27 mouse cellular contexts compared by ENCODE assay signal in the genomic region with DNA sequence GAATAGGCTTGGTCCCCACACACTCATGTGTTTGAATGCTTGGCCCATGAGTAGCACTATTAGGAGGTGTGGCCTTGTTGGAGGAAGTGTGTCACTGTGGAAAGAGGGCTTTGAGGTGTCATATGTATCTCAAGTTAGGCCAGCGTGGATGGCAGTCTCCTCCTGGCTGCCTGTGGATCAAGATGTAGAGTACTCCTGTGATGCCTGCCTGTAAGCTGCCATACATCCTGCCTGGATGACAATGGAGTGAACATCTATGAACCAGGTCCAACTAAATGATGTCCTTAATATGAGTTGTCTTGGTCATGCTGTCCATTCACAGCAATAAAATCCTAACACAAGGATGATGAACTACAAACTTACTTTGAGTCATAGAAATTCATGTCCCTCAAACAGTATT.
"Had no signal": no experiment of that assay in that cellular context is flagged by ENCODE, and none has a peak within 500 bp of the region (broad histone marks: within the 10 kb centered on the region; RNA-seq: fewer than 3 reads in every experiment).

No protein-coding gene starts in this region.

- H3K4me3 ChIP-seq: gastrocnemius, adult 2 months; heart, embryonic 10.5 days; heart, embryonic 12.5 days; hindbrain, embryonic 10.5 days; hindbrain, embryonic 12.5 days; intestine, embryonic 15.5 days; layer of hippocampus, adult 2 months; left cerebral cortex, adult 2 months; limb, embryonic 10.5 days; limb, embryonic 12.5 days; liver, embryonic 13.5 days had no signal

- DNase-seq: gastrocnemius, adult 2 months; gastrocnemius, postnatal 10 days; gastrocnemius, postnatal 25 days; heart, adult 18-20 months; heart, postnatal 10 days; heart, postnatal 4 days; kidney, adult 18-20 months; kidney, adult 8-10 months; kidney, postnatal 10 days; kidney, postnatal 25 days; kidney, postnatal 4 days; liver; liver, embryonic 13.5 days had no signal

- H3K9ac ChIP-seq: heart, embryonic 12.5 days; hindbrain, embryonic 12.5 days; hindbrain, embryonic 14.5 days; intestine, embryonic 15.5 days; limb, embryonic 12.5 days; liver, embryonic 13.5 days had no signal

- H3K27me3 ChIP-seq: heart, embryonic 12.5 days; hindbrain, embryonic 12.5 days; intestine, embryonic 15.5 days; limb, embryonic 12.5 days; liver, embryonic 13.5 days had no signal

- H3K27ac ChIP-seq: gastrocnemius, adult 2 months; heart, embryonic 10.5 days; hindbrain, embryonic 10.5 days; hindbrain, embryonic 12.5 days; hindbrain, embryonic 14.5 days; intestine, embryonic 15.5 days; layer of hippocampus, adult 2 months; left cerebral cortex, adult 2 months; limb, embryonic 10.5 days; limb, embryonic 12.5 days; liver, embryonic 13.5 days had no signal

- ATAC-seq: hindbrain, embryonic 16.5 days; inflammation-experienced regulatory T-cells, adult 6 months; intestine, embryonic 15.5 days; intestine, postnatal 0 days had no signal

- H3K9me3 ChIP-seq: heart, embryonic 10.5 days; heart, embryonic 12.5 days; hindbrain, embryonic 10.5 days; hindbrain, embryonic 12.5 days; intestine, embryonic 15.5 days; limb, embryonic 10.5 days; limb, embryonic 12.5 days; liver, embryonic 13.5 days had no signal

- H3K4me2 ChIP-seq: heart, embryonic 12.5 days; hindbrain, embryonic 12.5 days; hindbrain, embryonic 14.5 days; intestine, embryonic 15.5 days; limb, embryonic 12.5 days; liver, embryonic 11.5 days; liver, embryonic 13.5 days had no signal

- H3K4me1 ChIP-seq: heart, embryonic 10.5 days; heart, embryonic 12.5 days; hindbrain, embryonic 12.5 days; intestine, embryonic 15.5 days; limb, embryonic 12.5 days; liver, embryonic 13.5 days had no signal
